Mouse (Mus musculus): Measurements from ENCODE around the gene Serpina9. TPM values are rescaled to one million over a fixed set of nuclear protein-coding genes. Genes with fewer than 3 reads are reported as not detected.

Serpina9 gene
- polyA plus RNA-seq, 1 experiment from 2014 or later = not detected

DNA sequence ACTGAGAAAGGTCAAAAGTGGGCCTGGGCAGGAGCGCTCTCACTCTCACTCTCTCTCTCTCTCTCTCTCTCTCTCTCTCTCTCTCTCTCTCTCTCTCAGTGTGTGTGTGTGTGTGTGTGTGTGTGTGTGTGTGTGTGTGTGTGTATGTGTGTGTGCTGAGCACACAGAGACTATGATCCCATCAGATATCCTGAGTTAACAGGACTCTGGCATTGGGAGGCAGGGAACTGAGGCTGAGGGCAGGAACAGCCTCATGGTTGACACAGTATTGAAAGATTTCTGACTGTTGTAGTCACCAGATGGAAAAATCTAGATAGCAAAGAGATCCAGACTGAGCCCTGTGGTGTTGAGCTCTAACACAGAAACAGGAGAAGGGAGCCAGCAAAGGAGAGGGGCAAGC, 20.2 kb upstream of the Serpina9 start:
- ATAC-seq (ENCODE audit: low read depth) (peak; percentile 47; the same call in 1 of the 2 replicates), DNase-seq (no peak)
- Histone ChIP-seq H3K4me1 (replicated peaks) (no peaks in the 10 kb centered on the region), H3K9me3 (replicated peaks) (0 out of 2 replicates have a peak, but pooled peaks cover 2% of the 10 kb centered on the region), H3K36me3 (no peaks in the 10 kb centered on the region), H3K4me2 (no peak overlapping the region), H3K27ac (no peak overlapping the region), H3K27me3 (no peaks in the 10 kb centered on the region), H3K4me3 (replicated peaks) (no peak overlapping the region), H3K9ac (no peak overlapping the region)
- WGBS (ENCODE audit: insufficient replicate concordance) = 78% methylated on average over 1 of the region's 1 CpGs

DNA sequence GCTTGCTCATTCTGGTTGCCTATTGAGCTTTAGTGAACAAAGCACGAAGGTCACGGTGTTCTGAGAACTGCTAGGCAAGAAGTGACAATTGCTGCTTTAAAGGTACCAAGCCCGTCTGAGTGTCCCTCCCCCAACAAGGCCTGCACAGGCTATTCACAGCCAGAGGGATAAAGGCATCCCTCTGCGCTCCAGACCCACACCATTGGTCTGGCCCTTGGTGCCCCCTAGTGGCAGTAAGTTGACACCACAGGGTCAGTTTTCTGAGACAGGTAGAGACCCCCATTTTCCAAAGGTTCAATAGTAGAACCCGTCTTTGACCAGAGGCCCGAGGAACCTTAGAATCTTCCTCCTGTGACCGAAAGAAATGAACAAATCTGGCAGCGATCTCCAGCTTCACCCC, 16.4 kb upstream of the Serpina9 start:
- H3K4me1 ChIP-seq (replicated peaks) = no peaks in the 10 kb centered on the region
- ATAC-seq (ENCODE audit: low read depth) (no peak), DNase-seq (no peak)
- 0 out of 2 replicates have a peak, but pooled peaks cover 2% of the 10 kb centered on the region for H3K9me3 ChIP-seq (replicated peaks)
- no peak overlapping the region for H3K4me2 ChIP-seq
- H3K4me3 ChIP-seq (replicated peaks) = no peak overlapping the region
- no peaks in the 10 kb centered on the region for H3K36me3 ChIP-seq
- 33% methylated on average over 8 of the region's 8 CpGs for WGBS (ENCODE audit: insufficient replicate concordance)
- H3K27ac ChIP-seq = no peak overlapping the region
- H3K9ac ChIP-seq = no peak overlapping the region
- H3K27me3 ChIP-seq = no peaks in the 10 kb centered on the region

DNA sequence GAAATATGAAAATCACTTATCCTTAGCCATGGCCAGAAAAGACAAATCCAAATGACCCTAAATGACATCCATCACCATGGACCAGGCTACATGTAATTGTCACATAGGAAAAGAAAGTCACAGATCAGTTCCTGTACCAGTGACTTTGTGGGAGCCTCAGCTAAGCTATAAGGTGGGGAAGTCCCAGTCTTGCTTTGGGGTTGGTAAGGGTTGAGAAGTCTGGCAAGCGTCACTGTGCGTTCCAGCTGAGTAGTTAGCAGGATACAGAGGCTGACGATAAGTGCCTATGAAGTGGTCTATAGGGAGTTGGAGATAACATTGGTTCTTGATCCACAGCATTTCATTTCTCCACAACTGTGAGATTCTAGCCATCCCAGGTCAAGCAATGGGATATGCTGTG, 1.7 kb upstream of the Serpina9 start:
- Histone ChIP-seq H3K27me3 (no peaks in the 10 kb centered on the region), H3K4me3 (replicated peaks) (no peak overlapping the region), H3K9me3 (replicated peaks) (0 out of 2 replicates have a peak, but pooled peaks cover 4% of the 10 kb centered on the region), H3K4me1 (replicated peaks) (no peaks in the 10 kb centered on the region), H3K9ac (no peak overlapping the region), H3K36me3 (no peaks in the 10 kb centered on the region), H3K27ac (no peak overlapping the region), H3K4me2 (no peak overlapping the region)
- ATAC-seq (ENCODE audit: low read depth) (no peak), DNase-seq (no peak)
- 63% methylated on average over 3 of the region's 3 CpGs for WGBS (ENCODE audit: insufficient replicate concordance)

DNA sequence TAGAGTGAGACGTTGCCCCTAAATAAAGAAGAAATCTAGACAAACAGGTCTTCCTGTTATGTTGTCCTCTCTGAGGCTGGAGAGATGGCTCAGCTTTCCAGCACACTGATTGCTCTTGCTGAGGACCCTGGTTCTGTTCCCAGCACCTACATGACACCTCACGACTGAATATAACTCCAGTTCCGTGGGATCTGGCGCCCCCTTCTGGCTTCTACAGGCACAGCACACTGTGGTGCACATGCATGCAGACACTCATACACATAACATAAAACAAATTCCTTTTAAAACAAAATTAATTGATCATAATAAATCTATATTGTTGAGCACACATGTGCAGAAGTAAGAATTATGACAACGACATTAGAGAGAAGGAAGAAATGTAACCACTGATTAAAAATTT, 8.9 kb downstream of the Serpina9 start:
- 0 out of 2 replicates have a peak, but pooled peaks cover 7% of the 10 kb centered on the region for H3K9me3 ChIP-seq (replicated peaks)
- no peak overlapping the region for H3K9ac ChIP-seq
- no peaks in the 10 kb centered on the region for H3K27me3 ChIP-seq
- no peaks in the 10 kb centered on the region for H3K4me1 ChIP-seq (replicated peaks)
- WGBS (ENCODE audit: insufficient replicate concordance) = 71% methylated on average over 5 of the region's 5 CpGs
- ATAC-seq (ENCODE audit: low read depth) (no peak), DNase-seq (no peak)
- H3K27ac ChIP-seq = no peak overlapping the region
- no peak overlapping the region for H3K4me2 ChIP-seq
- no peaks in the 10 kb centered on the region for H3K36me3 ChIP-seq
- no peak overlapping the region for H3K4me3 ChIP-seq (replicated peaks)

GRCm38 (mm10) chr12:104003238-104003612, 10.3 kb downstream of the Serpina9 start:
- no peak overlapping the region for H3K4me2 ChIP-seq
- no peak overlapping the region for H3K4me3 ChIP-seq (replicated peaks)
- H3K36me3 ChIP-seq = no peaks in the 10 kb centered on the region
- no peaks in the 10 kb centered on the region for H3K4me1 ChIP-seq (replicated peaks)
- H3K27me3 ChIP-seq = no peaks in the 10 kb centered on the region
- DNase-seq (no peak), ATAC-seq (ENCODE audit: low read depth) (no peak)
- no peak overlapping the region for H3K27ac ChIP-seq
- no peak overlapping the region for H3K9ac ChIP-seq
- 0 out of 2 replicates have a peak, but pooled peaks cover 7% of the 10 kb centered on the region for H3K9me3 ChIP-seq (replicated peaks)
- 40% methylated on average over 4 of the region's 4 CpGs for WGBS (ENCODE audit: insufficient replicate concordance)

DNA sequence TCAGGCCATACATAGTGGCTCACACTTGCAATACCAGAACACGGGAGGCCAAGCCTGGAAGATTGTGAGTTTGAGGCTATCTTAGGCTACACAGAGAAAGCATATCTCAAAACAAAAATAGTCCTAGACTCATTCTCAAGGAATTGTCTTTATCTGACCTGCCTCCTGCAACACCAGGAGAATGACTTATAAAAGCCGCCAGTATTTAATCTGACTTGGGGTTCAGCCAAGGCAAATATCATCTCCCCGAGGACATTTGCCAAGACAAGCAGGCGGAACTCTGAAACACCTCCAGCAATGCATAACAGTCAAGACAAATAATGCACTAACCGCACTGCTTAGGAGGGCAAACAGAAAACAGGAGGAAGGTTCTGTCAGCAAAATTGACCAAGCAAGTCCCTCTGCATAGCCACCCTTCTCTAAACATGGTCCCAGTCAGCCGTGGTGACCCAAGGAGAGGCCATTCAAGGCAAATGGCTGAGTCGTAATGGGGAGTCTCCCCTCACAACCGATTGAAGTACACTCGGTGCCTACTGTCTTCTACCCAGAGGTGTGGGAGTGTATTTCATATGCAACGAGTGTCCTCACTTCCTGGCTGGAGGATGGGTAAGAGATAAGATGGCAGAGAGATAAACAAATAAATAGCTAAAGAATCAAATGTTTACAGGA, 10.9 kb downstream of the Serpina9 start:
- Histone ChIP-seq H3K27ac (no peak overlapping the region), H3K9ac (no peak overlapping the region), H3K4me3 (replicated peaks) (no peak overlapping the region), H3K9me3 (replicated peaks) (0 out of 2 replicates have a peak, but pooled peaks cover 7% of the 10 kb centered on the region), H3K4me1 (replicated peaks) (no peaks in the 10 kb centered on the region), H3K27me3 (no peaks in the 10 kb centered on the region), H3K4me2 (no peak overlapping the region), H3K36me3 (no peaks in the 10 kb centered on the region)
- 63% methylated on average over 10 of the region's 10 CpGs for WGBS (ENCODE audit: insufficient replicate concordance)
- ATAC-seq (ENCODE audit: low read depth) (no peak), DNase-seq (no peak)

GRCm38 (mm10) chr12:104000594-104000993, 13.0 kb downstream of the Serpina9 start:
- ATAC-seq (ENCODE audit: low read depth) = no peak
- Histone ChIP-seq H3K27me3 (no peaks in the 10 kb centered on the region), H3K4me1 (replicated peaks) (no peaks in the 10 kb centered on the region), H3K9ac (no peak overlapping the region), H3K9me3 (replicated peaks) (0 out of 2 replicates have a peak, but pooled peaks cover 7% of the 10 kb centered on the region), H3K36me3 (no peaks in the 10 kb centered on the region), H3K4me3 (replicated peaks) (no peak overlapping the region), H3K4me2 (no peak overlapping the region), H3K27ac (no peak overlapping the region)
- 69% methylated on average over 3 of the region's 3 CpGs for WGBS (ENCODE audit: insufficient replicate concordance)
- DNase-seq = no peak

- Histone ChIP-seq H3K36me3 (no peaks in the 10 kb centered on the region), H3K4me1 (replicated peaks) (no peaks in the 10 kb centered on the region), H3K27ac (no peak overlapping the region), H3K27me3 (no peaks in the 10 kb centered on the region), H3K4me2 (no peak overlapping the region), H3K9ac (no peak overlapping the region), H3K9me3 (replicated peaks) (0 out of 2 replicates have a peak, but pooled peaks cover 7% of the 10 kb centered on the region), H3K4me3 (replicated peaks) (no peak overlapping the region)
- ATAC-seq (ENCODE audit: low read depth) (no peak), DNase-seq (no peak)
- WGBS (ENCODE audit: insufficient replicate concordance) = 75% methylated on average over 8 of the region's 8 CpGs
These were observed 13.9 kb downstream of the Serpina9 start for GRCm38 (mm10) chr12:103999611-104000010.

- Histone ChIP-seq H3K27ac (no peak overlapping the region), H3K4me2 (no peak overlapping the region), H3K27me3 (no peaks in the 10 kb centered on the region), H3K9ac (no peak overlapping the region), H3K9me3 (replicated peaks) (0 out of 2 replicates have a peak, but pooled peaks cover 4% of the 10 kb centered on the region), H3K4me3 (replicated peaks) (no peak overlapping the region), H3K36me3 (no peaks in the 10 kb centered on the region), H3K4me1 (replicated peaks) (no peaks in the 10 kb centered on the region)
- no peak for DNase-seq
- WGBS (ENCODE audit: insufficient replicate concordance) = 53% methylated on average over 2 of the region's 2 CpGs
- ATAC-seq (ENCODE audit: low read depth) = no peak
These were observed 17.0 kb downstream of the Serpina9 start for GRCm38 (mm10) chr12:103996513-103996912.

DNA sequence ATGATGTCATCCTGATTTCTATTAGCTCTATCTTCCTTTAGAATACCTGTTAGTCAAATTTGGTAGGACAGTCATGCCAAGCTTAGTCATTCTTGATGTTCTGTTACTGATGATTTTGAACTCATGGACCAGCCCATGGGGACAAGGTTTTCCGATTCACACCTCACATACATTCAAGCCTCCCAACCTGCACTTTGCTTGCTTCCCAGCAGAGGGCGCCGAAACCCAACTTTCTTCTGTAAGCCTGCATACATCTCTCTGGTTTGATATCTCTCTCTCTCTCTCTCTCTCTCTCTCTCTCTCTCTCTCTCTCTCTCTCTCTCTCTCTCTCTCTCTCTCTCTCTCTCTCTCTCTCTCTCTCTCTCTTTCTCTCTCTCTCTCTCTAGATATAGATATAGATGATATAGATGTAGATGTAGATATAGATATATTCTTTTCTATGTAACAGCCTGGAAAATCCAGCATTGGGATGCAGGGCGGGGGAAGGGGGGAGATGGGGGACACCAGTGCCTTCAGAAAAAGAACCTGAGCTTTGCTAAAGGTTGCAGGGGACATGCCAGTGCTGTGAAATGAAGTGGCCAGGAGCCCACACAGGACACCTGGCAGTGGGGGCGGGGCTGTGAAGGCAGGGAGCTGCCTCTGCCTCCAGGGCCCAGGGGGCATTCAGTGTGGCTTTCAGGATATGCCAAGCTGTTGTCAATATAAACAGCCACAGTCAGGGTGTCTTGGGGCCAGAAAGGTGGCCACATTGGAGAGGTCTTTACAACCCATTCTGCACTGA, 18.1 kb downstream of the Serpina9 start:
- 32% methylated on average over 5 of the region's 5 CpGs for WGBS (ENCODE audit: insufficient replicate concordance)
- Histone ChIP-seq H3K27me3 (no peaks in the 10 kb centered on the region), H3K9me3 (replicated peaks) (no peaks in the 10 kb centered on the region), H3K9ac (no peak overlapping the region), H3K36me3 (no peaks in the 10 kb centered on the region), H3K4me3 (replicated peaks) (no peak overlapping the region), H3K4me2 (no peak overlapping the region), H3K4me1 (replicated peaks) (no peaks in the 10 kb centered on the region; the same call in 1 of the 2 replicates), H3K27ac (no peak overlapping the region)
- DNase-seq = no peak
- ATAC-seq (ENCODE audit: low read depth) = no peak

- WGBS (ENCODE audit: insufficient replicate concordance) = 45% methylated on average over 7 of the region's 7 CpGs
- ATAC-seq (ENCODE audit: low read depth) (no peak), DNase-seq (no peak)
These were observed 20.6 kb downstream of the Serpina9 start for GRCm38 (mm10) chr12:103992945-103993344.

More at GRCm38 (mm10) chr12:103992945-103993344, 20.6 kb downstream of the Serpina9 start:
- H3K4me3 ChIP-seq (replicated peaks) = no peak overlapping the region
- peaks cover 3% of the 10 kb centered on the region for H3K4me1 ChIP-seq (replicated peaks)
- H3K9ac ChIP-seq = no peak overlapping the region
- H3K27ac ChIP-seq = no peak overlapping the region
- H3K27me3 ChIP-seq = no peaks in the 10 kb centered on the region
- H3K9me3 ChIP-seq (replicated peaks) = no peaks in the 10 kb centered on the region
- no peak overlapping the region for H3K4me2 ChIP-seq
- H3K36me3 ChIP-seq = no peaks in the 10 kb centered on the region

Measured in liver, embryonic 13.5 days (tissue).